Mouse (Mus musculus) heart, adult 2 months (tissue): ENCODE data around the gene Parvg. TPM values are rescaled to one million over a fixed set of nuclear protein-coding genes. Genes with fewer than 3 reads are reported as not detected.

Experiments used
- DNase-seq, 2 experiments: peaks; one replicate each; pipeline ENCODE4 v3.0.0; 2021
- H3K27ac ChIP-seq: fragments of 200-600 bp; 2 replicates; pipeline ENCODE4 v1.8.1; 2022
- H3K27me3 ChIP-seq: fragments of 200-500 bp; 2 replicates; pipeline ENCODE4 v1.6.1; 2012; ENCODE audit warnings: mild to moderate bottlenecking, low read length, inconsistent platforms, mixed read lengths; ENCODE audit not compliant: control insufficient read depth, insufficient read depth
- H3K36me3 ChIP-seq: fragments of 200-500 bp; 2 replicates; pipeline ENCODE4 v1.6.1; 2012; ENCODE audit warnings: low read length, inconsistent platforms; ENCODE audit not compliant: control insufficient read depth, insufficient read depth
- H3K4me1 ChIP-seq: fragments of 200-500 bp; 2 replicates; pipeline ENCODE4 v1.6.1; 2011; ENCODE audit warnings: low read length; ENCODE audit not compliant: control insufficient read depth, insufficient read depth
- H3K4me3 ChIP-seq: fragments of 200-600 bp; 2 replicates; pipeline ENCODE4 v1.8.1; 2022
- H3K79me2 ChIP-seq: fragments of 200-500 bp; replicated peaks from 2 replicates; pipeline ENCODE4 v1.6.1; 2012; ENCODE audit warnings: mild to moderate bottlenecking, inconsistent platforms, low read length, moderate library complexity, mixed read lengths; ENCODE audit not compliant: control insufficient read depth, insufficient read depth
- H3K9ac ChIP-seq: fragments of 200-500 bp; 2 replicates; pipeline ENCODE4 v1.6.1; 2012; ENCODE audit warnings: low read depth, mild to moderate bottlenecking, control low read depth, inconsistent platforms, low read length, mixed read lengths
- CTCF ChIP-seq: fragments of 200-600 bp; IDR thresholded peaks from 2 replicates; pipeline ENCODE4 v1.8.1; 2022; ENCODE audit warnings: antibody characterized with exemption, mild to moderate bottlenecking, moderate library complexity
- EP300 ChIP-seq: fragments of 200-500 bp; IDR thresholded peaks from 2 replicates; pipeline ENCODE4 v1.6.1; 2011; ENCODE audit warnings: low read depth, low read length, control low read depth; ENCODE audit not compliant: insufficient read depth
- POLR2A ChIP-seq: fragments of 200-500 bp; IDR thresholded peaks from 2 replicates; pipeline ENCODE4 v1.6.1; 2011; ENCODE audit warnings: mild to moderate bottlenecking, low read depth, low read length, control low read depth; ENCODE audit not compliant: insufficient read depth
- WGBS: fragments of 180-500 bp; shearing (Covaris S2); methylation state at CpG from one replicate; pipeline ENCODE4 v1.1.7; 2018; 5-methylcytosine and 5-hydroxymethylcytosine counted together
- intact Hi-C: fragments of 180-260 bp; cut with DNase I; formaldehyde crosslinking; loops from one replicate; pipeline ENCODE4 v1.15.1; 2025
- polyA plus RNA-seq: library from polyadenylated mRNA; depleted of rRNA; stranded (reverse); fragments of >200 nt; gene quantifications from 2 replicates; pipeline ENCODE4 v1.2.3, GENCODE M21; 2012
- total RNA-seq, 2 experiments: library from RNA; stranded (reverse); gene quantifications; 2 replicates each; pipeline ENCODE4 v1.2.3; 2021

Parvg gene
- total and polyA plus RNA-seq, 3 experiments: 1.3 to 2.5 (median 1.9) TPM

GRCm38 (mm10) chr15:84301026-84301425 is 22.8 kb upstream of the Parvg start:
- Histone ChIP-seq H3K4me3 (no peak overlapping the region), H3K27ac (no peak overlapping the region), H3K9ac (no peak overlapping the region), H3K27me3 (no peaks in the 10 kb centered on the region), H3K4me1 (no peaks in the 10 kb centered on the region; the same call in 1 of the 2 replicates), H3K36me3 (no peaks in the 10 kb centered on the region), H3K79me2 (no peaks in the 10 kb centered on the region)
- WGBS: 31% methylated on average over 7 of the region's 7 CpGs
- no peak for TF ChIP-seq CTCF
- intact Hi-C loops: no loop called here
- peak; percentile 63 to 69 for DNase-seq

GRCm38 (mm10) chr15:84301641-84302420 is 22.0 kb upstream of the Parvg start:
- no peak for TF ChIP-seq EP300
- TF ChIP-seq POLR2A: no peak
- TF ChIP-seq CTCF: no peak
- Histone ChIP-seq H3K36me3 (no peaks in the 10 kb centered on the region), H3K4me3 (no peak overlapping the region), H3K27ac (no peak overlapping the region), H3K27me3 (no peaks in the 10 kb centered on the region), H3K79me2 (no peaks in the 10 kb centered on the region), H3K9ac (no peak overlapping the region), H3K4me1 (no peaks in the 10 kb centered on the region; the same call in 1 of the 2 replicates)
- no peak for DNase-seq
- 71% methylated on average over 8 of the region's 8 CpGs for WGBS
- intact Hi-C loops: no loop called here

- Histone ChIP-seq H3K27me3 (no peaks in the 10 kb centered on the region), H3K27ac (no peak overlapping the region), H3K9ac (no peak overlapping the region), H3K36me3 (no peaks in the 10 kb centered on the region), H3K79me2 (no peaks in the 10 kb centered on the region), H3K4me1 (no peaks in the 10 kb centered on the region; the same call in 1 of the 2 replicates), H3K4me3 (no peak overlapping the region)
- intact Hi-C loops: no loop called here
- WGBS: 76% methylated on average over 10 of the region's 10 CpGs
- DNase-seq: no peak
- TF ChIP-seq EP300 (no peak), CTCF (no peak), POLR2A (no peak)
These were observed 20.6 kb upstream of the Parvg start for GRCm38 (mm10) chr15:84303264-84303663.

- intact Hi-C loops: no loop called here
- no peaks in the 10 kb centered on the region for H3K79me2 ChIP-seq
- no peak overlapping the region for H3K9ac ChIP-seq
- DNase-seq: no peak
- H3K36me3 ChIP-seq: no peaks in the 10 kb centered on the region
- no peak overlapping the region for H3K27ac ChIP-seq
- TF ChIP-seq EP300 (no peak), CTCF (no peak), POLR2A (no peak)
- 82% methylated on average over 10 of the region's 10 CpGs for WGBS
- no peak overlapping the region for H3K4me3 ChIP-seq
- no peaks in the 10 kb centered on the region for H3K27me3 ChIP-seq
- H3K4me1 ChIP-seq: peaks cover under 1% of the 10 kb centered on the region
These were observed 18.5 kb upstream of the Parvg start for GRCm38 (mm10) chr15:84305333-84305732.

GRCm38 (mm10) chr15:84310271-84310670 is 13.6 kb upstream of the Parvg start:
- no peaks in the 10 kb centered on the region for H3K79me2 ChIP-seq
- H3K36me3 ChIP-seq: no peaks in the 10 kb centered on the region
- no peaks in the 10 kb centered on the region for H3K27me3 ChIP-seq
- H3K9ac ChIP-seq: no peak overlapping the region
- no peak for TF ChIP-seq POLR2A
- TF ChIP-seq EP300: no peak
- no peak for TF ChIP-seq CTCF
- H3K27ac ChIP-seq: no peak overlapping the region
- WGBS: 35% methylated on average over 11 of the region's 11 CpGs
- H3K4me3 ChIP-seq: no peak overlapping the region
- H3K4me1 ChIP-seq: peaks cover 2% of the 10 kb centered on the region; the same call in 1 of the 2 replicates
- DNase-seq: no peak
- intact Hi-C loops: no loop called here

- intact Hi-C loops: no loop called here
- Histone ChIP-seq H3K9ac (no peak overlapping the region), H3K27ac (no peak overlapping the region), H3K27me3 (no peaks in the 10 kb centered on the region), H3K4me3 (no peak overlapping the region), H3K79me2 (no peaks in the 10 kb centered on the region), H3K4me1 (peaks cover 2% of the 10 kb centered on the region; the same call in 1 of the 2 replicates), H3K36me3 (no peaks in the 10 kb centered on the region)
- DNase-seq: no peak
- no peak for TF ChIP-seq CTCF
- no peak for TF ChIP-seq EP300
- TF ChIP-seq POLR2A: no peak
- WGBS: 53% methylated on average over 9 of the region's 9 CpGs
These were observed 12.3 kb upstream of the Parvg start for GRCm38 (mm10) chr15:84311295-84312085.
